Mouse (Mus musculus) bone marrow macrophage, adult 2 months (primary cell): ENCODE data around the gene Rnf157.

ENCODE experiments used
- CTCF ChIP-seq: IDR thresholded peaks from 2 replicates; pipeline ENCODE4 v1.5.1; 2012; ENCODE audit warnings: low read depth, mild to moderate bottlenecking, low read length, moderate library complexity
- POLR2A ChIP-seq: IDR thresholded peaks from 2 replicates; pipeline ENCODE4 v1.6.1; 2012; ENCODE audit warnings: mild to moderate bottlenecking, low read depth, low read length, borderline replicate concordance

- TF ChIP-seq CTCF (no peak), POLR2A (no peak)
Observed at GRCm38 (mm10) chr11:116423214-116423613, 10.4 kb upstream of the Rnf157 start.
